Mouse (Mus musculus) brain, embryonic 14.5 days (tissue): ENCODE data around the gene Antxr1. TPM values are rescaled to one million over a fixed set of nuclear protein-coding genes. Genes with fewer than 3 reads are reported as not detected.

Experiments
- DNase-seq: peaks from one replicate; pipeline ENCODE4 v3.0.0-alpha.2; 2011; ENCODE audit warnings: low read depth
- CTCF ChIP-seq: fragments of 200-500 bp; IDR thresholded peaks from 2 replicates; pipeline ENCODE4 v1.5.1; 2012; ENCODE audit warnings: inconsistent platforms, mild to moderate bottlenecking, moderate library complexity, borderline replicate concordance; ENCODE audit not compliant: insufficient read depth, insufficient read length; ENCODE audit errors: extremely low read depth
- POLR2A ChIP-seq: fragments of 200-500 bp; IDR thresholded peaks from 2 replicates; pipeline ENCODE4 v1.6.1; 2012; ENCODE audit warnings: mild to moderate bottlenecking, inconsistent platforms, borderline replicate concordance; ENCODE audit not compliant: poor library complexity, insufficient read depth, insufficient read length, severe bottlenecking; ENCODE audit errors: extremely low read depth
- polyA plus RNA-seq: library from polyadenylated mRNA; depleted of rRNA; stranded (reverse); fragments of >200 nt; gene quantifications from 2 replicates; pipeline ENCODE4 v1.2.3, GENCODE M21; 2012

Gene Antxr1
- polyA plus RNA-seq, 1 experiment = 10.0 TPM

DNA sequence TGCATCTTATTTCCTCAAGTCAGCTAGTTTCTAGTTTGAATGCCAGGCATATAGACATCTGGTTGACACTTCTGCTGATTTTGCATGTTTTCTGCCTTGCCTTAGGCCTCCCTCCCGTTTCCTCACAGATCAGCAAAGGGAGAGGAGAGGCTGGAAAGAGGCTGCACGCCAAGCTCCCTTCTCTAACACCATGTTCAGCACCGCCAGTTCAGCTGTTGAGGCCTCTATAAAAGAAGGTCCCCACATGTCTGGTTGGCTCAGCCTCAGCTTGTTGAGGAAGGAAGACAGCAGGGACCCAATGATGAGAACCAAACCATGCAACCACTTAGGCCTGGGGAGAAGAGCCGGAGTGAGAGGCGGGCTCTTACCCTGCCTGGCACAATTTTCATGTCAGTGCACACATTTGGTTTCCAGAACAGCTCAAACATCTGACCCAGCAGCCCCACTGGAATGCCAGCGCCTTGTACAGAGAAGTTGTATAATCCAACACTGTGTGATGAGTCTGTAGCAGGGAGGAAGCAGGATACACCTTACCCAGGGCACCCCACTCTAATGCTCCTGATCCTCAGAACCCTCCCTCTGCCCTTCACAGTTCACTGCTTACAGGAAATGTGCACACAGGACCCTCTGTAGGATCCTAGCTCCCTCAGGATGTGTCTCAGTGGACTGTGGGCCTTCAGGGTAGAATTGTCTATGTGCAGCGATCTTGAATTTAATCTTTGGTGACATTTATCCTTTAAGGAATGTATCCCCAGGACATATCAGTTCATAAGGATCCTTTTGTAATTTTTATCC is 77.4 kb downstream of the Antxr1 start:
- peak; percentile 78 for DNase-seq
- TF ChIP-seq CTCF (no peak), POLR2A (no peak)

DNA sequence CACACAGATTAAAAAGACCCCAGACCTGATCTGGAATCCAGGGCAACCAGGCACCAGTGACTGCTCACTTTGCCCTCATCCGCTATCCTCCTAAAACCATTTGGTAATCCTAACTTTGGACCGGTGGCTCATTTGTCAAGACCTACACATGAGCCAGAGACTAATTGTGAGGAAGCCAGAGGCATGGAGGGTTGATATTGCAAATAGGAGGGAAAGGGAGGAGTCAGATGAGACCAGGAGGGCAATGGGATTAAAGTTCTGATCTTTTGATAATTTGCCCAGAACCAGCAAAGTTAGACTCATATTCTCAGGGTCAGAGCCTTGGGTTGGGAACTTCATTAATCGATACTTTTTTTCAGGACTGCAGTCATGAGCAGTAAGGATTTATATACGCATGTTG is 78.2 kb downstream of the Antxr1 start:
- no peak for TF ChIP-seq POLR2A
- TF ChIP-seq CTCF = no peak
- DNase-seq = no peak

DNA sequence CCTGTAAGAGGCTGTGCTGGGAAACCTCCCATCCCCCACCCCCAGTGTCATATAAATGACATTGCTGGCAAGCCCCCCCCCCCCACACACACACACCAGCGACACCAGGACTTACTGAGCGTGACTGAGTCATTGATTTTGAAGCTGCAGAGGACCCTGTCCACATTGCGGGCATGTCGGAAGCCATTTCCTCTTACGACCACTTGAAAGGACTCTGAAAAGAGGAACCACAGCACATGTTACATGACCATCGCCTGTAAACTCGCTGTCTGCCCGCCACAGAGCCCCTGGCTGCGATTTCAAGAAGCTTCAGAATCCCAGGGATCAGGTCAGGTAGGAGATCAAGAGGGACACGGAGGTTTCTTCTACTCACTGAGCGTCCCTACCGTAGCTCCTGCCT is 80.0 kb downstream of the Antxr1 start:
- DNase-seq = no peak
- TF ChIP-seq CTCF (no peak), POLR2A (no peak)

DNA sequence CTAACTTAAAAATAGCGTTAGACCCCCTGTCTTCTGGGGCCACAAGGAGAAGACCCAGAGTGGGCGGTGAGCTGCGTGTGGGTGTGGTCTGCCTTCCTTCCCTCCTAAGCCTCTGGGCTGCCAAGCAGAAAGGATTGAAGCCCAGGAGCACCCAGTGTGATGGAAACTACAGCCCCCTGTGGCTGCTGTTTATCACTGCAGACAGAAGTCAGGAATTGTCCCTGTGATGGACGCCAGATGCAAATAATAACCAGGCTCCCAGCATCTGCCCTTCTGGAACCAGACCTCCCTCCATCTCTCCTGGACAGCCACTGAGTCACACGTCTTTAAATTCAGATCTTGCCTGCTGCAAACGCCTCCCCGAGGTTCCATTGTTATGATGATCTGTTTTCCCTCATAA is 80.9 kb downstream of the Antxr1 start:
- TF ChIP-seq CTCF (peak; percentile 17; the same call in 1 of the 2 replicates), POLR2A (no peak)
- DNase-seq = no peak

DNA sequence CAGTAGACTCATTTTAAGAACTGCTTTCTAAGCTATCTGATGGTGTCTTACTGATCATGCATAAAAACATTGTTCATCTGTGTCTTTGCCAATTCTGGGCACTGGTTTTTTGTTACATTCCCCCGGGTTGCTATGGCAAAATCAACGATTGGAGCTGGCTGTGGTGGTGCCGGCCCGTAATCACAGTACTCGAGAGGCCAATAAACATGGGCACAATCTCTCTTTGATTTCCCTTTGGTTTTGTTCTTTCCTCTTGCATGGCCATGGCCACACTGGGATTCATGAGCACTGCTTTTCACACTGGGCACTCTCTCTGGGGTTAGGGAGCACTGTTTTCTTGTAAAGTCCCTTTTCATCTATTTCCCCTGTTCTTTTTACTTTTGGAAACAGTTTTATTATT is 83.9 kb downstream of the Antxr1 start:
- DNase-seq = peak; percentile 83
- no peak for TF ChIP-seq CTCF
- no peak for TF ChIP-seq POLR2A

DNA sequence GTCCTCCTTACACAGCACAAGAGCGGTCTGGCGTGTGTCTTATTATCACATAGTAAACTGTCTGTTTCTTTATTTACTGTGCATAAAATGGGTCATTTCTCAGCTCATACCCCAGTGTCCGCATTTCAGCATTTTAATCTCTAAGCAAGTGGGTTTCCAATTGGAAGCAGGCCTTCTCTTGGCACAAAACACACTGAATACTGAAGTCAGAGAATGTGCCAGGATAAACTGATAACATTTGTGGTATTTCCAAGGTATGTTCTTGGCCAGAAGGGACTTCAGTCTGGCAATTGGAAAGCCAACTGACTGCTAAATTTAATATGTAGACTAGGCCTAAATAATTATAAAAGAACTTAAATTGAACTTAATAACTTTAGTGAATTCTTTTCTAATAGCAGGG is 84.9 kb downstream of the Antxr1 start:
- peak; percentile 72 for DNase-seq
- TF ChIP-seq POLR2A (no peak), CTCF (no peak)

DNA sequence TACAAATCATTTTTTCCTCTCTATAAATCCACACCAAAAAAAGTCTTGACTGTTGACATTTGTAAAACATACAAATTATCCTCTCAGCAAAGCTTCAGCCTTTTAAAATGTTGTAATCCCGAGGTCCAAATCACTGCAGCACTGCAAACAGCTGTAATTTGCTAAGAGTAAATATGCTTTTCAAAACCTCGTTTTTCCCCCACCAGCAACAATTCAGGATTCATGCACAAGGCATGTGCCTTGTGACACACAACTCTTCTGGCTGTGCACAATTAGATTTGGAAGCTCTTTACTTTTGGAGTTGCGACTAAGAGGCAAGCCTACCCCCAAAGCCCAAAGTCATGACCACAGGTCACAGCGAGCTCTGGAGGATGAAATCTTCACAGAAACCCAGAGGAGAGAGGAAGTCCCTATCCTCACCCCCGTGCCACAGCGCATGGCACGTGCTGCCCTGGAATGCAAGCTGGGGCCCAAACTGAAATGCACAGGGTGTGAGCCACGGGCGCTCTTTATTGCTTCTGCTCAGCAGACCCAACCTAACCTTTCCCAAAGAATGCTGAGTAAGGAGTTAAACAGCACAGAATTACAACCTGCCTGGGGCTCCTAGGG is 87.3 kb downstream of the Antxr1 start:
- TF ChIP-seq POLR2A = no peak
- TF ChIP-seq CTCF = no peak

DNA sequence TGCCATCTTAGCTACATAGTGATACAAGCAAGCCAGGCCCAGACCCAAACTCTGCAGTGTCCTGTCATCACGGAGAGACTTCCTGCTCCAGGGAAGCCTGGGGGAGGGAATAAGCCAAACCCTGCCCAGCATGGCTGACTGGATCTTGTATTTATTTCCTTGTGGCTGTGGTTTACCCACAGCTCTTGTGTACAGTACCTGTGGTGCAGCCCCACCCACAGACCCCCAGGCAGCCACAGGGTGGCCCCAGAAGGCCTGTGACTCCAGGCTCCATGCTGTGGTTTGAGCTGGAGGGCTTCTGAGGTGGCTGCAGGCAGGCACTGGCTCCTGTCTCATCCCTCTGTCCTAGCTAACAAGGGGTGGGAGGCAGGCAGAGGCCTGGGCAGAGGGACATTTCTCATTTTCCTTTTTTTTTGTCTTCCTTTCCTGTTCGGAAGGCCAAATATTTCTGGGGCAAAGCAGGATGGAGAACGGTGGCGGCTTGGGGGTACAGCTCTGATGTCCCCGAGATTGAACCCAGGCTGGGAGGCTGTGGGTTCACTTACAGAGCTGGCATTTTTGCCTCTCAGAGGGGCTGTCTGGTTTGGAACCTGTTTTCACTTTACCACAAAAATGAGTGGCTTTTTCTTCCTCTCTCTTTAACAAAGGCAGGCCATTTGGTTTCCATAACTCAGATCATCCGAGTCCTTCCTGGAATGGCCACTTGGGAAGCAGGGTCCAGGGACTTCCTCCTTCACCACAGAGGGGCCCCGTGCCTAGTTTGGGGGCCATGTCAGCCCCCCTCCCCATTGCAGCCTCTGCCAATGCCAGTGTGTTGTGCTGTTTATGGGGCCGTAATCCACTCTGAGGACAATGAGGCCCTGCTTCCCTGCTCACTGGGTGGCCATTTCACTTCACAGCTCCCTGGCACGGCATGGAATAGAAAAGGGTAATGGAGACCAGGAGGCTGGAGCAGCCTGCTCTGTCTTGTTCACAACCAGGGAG is 91.2 kb downstream of the Antxr1 start:
- DNase-seq = peak; percentile 63

More for the DNA sequence above, 87.3 kb downstream of the Antxr1 start:
- no peak for DNase-seq

DNA sequence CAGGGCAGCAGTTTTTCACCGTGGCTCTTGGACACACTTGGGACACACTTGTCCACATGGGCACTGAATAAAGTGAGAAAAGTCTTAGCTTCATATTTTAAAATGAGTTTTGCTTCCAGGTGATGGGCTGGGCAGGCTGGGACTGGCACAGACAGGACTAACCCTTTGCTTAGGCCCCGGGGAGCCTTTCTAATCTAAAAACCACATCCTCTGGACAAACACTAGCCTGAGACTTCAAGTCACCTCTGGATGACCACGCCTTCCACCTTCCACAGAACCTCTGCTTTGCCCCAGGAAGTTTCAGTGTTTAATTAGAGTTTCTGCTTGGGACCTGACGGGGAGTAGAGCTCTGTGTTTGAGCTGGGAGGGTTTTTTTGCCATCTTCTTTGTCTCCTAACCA is 98.4 kb downstream of the Antxr1 start:
- DNase-seq = no peak
- TF ChIP-seq POLR2A = no peak
- TF ChIP-seq CTCF = no peak

More for the DNA sequence above, 91.2 kb downstream of the Antxr1 start:
- TF ChIP-seq CTCF = no peak
- TF ChIP-seq POLR2A = no peak

DNA sequence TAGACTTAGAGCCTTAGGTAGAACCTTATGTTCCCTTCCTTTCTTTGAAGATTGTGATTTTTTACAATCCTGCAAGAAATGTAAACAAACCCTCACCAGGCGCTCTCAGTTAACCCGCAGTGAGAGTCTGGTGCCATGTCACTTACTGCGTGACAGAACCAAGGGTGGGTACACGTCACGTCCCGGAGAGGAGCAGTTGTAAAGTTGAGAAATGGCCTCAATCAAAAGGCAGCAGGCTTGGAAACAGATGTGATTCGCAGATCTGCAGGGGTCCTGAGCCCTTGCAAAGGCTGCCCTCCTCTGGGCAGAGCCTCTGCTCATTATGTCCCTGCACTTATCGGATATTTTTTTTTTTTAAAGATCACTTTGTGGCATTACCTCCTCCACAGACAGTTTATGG is 99.6 kb downstream of the Antxr1 start:
- no peak for DNase-seq
- TF ChIP-seq POLR2A (no peak), CTCF (no peak)

DNA sequence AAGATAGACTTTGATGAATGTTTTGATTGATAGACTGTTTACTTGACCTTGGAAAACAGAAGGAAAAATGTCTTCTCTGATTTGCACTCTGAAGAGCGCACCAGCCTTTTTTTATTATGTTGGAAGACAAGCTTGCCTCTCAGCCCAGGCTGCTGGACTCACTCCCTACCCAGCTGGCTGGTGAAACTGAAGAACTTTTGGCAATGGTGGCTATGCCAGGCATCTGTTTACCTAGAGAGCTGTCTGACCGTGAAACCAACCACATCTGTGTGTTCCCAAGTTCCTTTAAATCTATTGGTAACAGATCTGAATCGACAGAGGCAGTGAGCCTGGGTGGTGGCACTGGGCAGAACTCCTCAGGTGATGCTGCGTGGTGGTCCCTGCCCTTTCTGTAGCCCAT is 102.5 kb downstream of the Antxr1 start:
- no peak for DNase-seq
- no peak for TF ChIP-seq CTCF
- TF ChIP-seq POLR2A = no peak
